Comparison of ENCODE assay signal across 25 mouse cellular contexts in the genomic region with DNA sequence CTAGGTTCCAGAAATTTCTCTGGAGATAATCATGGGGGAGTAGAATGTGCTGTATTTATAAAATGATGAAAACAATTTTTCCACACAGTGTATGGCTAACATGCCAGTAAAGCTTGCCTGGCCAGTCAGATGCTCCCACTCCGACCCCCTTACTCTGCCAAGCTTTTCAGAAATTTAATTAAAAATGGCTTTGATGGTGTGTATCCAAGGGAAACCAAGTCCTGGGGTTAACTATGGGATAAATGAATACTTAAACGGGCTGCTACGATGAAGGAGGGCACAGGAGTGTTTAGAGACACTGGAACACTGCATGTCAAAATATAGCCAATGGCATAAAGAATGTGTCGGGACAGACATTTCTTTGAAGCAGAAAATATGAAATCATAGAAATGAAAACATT.
DNase-seq lines count a peak whose midpoint lies in the region; ATAC-seq and TF ChIP-seq lines count a peak whose summit lies in the region.
"Had no signal": no experiment of that assay in that cellular context is flagged by ENCODE, and none has a peak within 500 bp of the region (broad histone marks: within the 10 kb centered on the region; RNA-seq: fewer than 3 reads in every experiment).

No protein-coding gene starts in this region.

- no peaks in the 10 kb centered on the region for H3K9me3 ChIP-seq in forebrain, embryonic 12.5 days
- 0 out of 2 replicates have a peak, but pooled peaks cover 3% of the 10 kb centered on the region for H3K9me3 ChIP-seq in forebrain, embryonic 15.5 days
- peaks cover 24% of the 10 kb centered on the region for H3K9me3 ChIP-seq in midbrain, embryonic 10.5 days (replicated peaks)
- H3K9me3 ChIP-seq in midbrain, postnatal 0 days (ENCODE audit: low read length), result no peaks in the 10 kb centered on the region
- peaks cover 5% of the 10 kb centered on the region; the same call in 1 of the 2 replicates for H3K9me3 ChIP-seq in midbrain, embryonic 13.5 days
- H3K9me3 ChIP-seq in neural tube, embryonic 15.5 days (replicated peaks), result no peaks in the 10 kb centered on the region
- H3K9me3 ChIP-seq: embryonic facial prominence, embryonic 13.5 days; heart, embryonic 12.5 days; heart, embryonic 15.5 days had no signal

- 32% methylated on average over 4 of the region's 4 CpGs for WGBS in forebrain, embryonic 12.5 days
- WGBS in forebrain, embryonic 15.5 days, result 17% methylated on average over 4 of the region's 4 CpGs
- WGBS in midbrain, embryonic 10.5 days, result 32% methylated on average over 4 of the region's 4 CpGs
- 20% methylated on average over 4 of the region's 4 CpGs for WGBS in midbrain, postnatal 0 days
- WGBS in midbrain, embryonic 13.5 days, result 10% methylated on average over 4 of the region's 4 CpGs
- WGBS in neural tube, embryonic 15.5 days, result 22% methylated on average over 4 of the region's 4 CpGs

- H3K27me3 ChIP-seq in forebrain, embryonic 12.5 days, result no peaks in the 10 kb centered on the region
- no peaks in the 10 kb centered on the region for H3K27me3 ChIP-seq in forebrain, embryonic 15.5 days
- no peaks in the 10 kb centered on the region for H3K27me3 ChIP-seq in midbrain, embryonic 10.5 days (ENCODE audit: low read depth, poor library complexity, severe bottlenecking)
- no peaks in the 10 kb centered on the region for H3K27me3 ChIP-seq in midbrain, postnatal 0 days (ENCODE audit: insufficient read depth, low read length)
- H3K27me3 ChIP-seq in midbrain, embryonic 13.5 days, result no peaks in the 10 kb centered on the region
- H3K27me3 ChIP-seq in neural tube, embryonic 15.5 days (replicated peaks), result no peaks in the 10 kb centered on the region
- H3K27me3 ChIP-seq: embryonic facial prominence, embryonic 13.5 days; heart, embryonic 12.5 days; heart, embryonic 15.5 days had no signal

- TF ChIP-seq POLR2A in brain, embryonic 14.5 days (IDR thresholded peaks at IDR 0.05; ENCODE audit: borderline replicate concordance, extremely low read depth, insufficient read depth, insufficient read length, poor library complexity, severe bottlenecking), result no peak

- H3K27ac ChIP-seq in forebrain, embryonic 12.5 days, result 0 out of 2 replicates have a peak overlapping the region, but pooled peaks have one; percentile 25
- no peak overlapping the region for H3K27ac ChIP-seq in forebrain, embryonic 15.5 days (replicated peaks)
- peak overlapping the region; percentile 38; the same call in 1 of the 2 replicates for H3K27ac ChIP-seq in midbrain, embryonic 10.5 days (replicated peaks)
- H3K27ac ChIP-seq in midbrain, postnatal 0 days (ENCODE audit: low read depth, low read length), result no peak overlapping the region
- 0 out of 2 replicates have a peak overlapping the region, but pooled peaks have one; percentile 11 for H3K27ac ChIP-seq in midbrain, embryonic 13.5 days
- no peak overlapping the region for H3K27ac ChIP-seq in neural tube, embryonic 15.5 days (replicated peaks)
- H3K27ac ChIP-seq: embryonic facial prominence, embryonic 10.5 days; embryonic facial prominence, embryonic 13.5 days; heart, embryonic 15.5 days; hindbrain, embryonic 10.5 days had no signal

- 0 out of 2 replicates have a peak, but pooled peaks cover 4% of the 10 kb centered on the region for H3K4me1 ChIP-seq in forebrain, embryonic 12.5 days
- no peaks in the 10 kb centered on the region for H3K4me1 ChIP-seq in forebrain, embryonic 15.5 days
- peaks cover 19% of the 10 kb centered on the region for H3K4me1 ChIP-seq in midbrain, embryonic 10.5 days
- H3K4me1 ChIP-seq in midbrain, postnatal 0 days (ENCODE audit: insufficient read depth, low read length), result no peaks in the 10 kb centered on the region
- H3K4me1 ChIP-seq in midbrain, embryonic 13.5 days (replicated peaks), result peaks cover 5% of the 10 kb centered on the region; the same call in 1 of the 2 replicates
- H3K4me1 ChIP-seq in neural tube, embryonic 15.5 days, result no peaks in the 10 kb centered on the region
- H3K4me1 ChIP-seq: embryonic facial prominence, embryonic 10.5 days; embryonic facial prominence, embryonic 13.5 days had no signal

- H3K4me2 ChIP-seq in forebrain, embryonic 12.5 days, result no peak overlapping the region
- no peak overlapping the region for H3K4me2 ChIP-seq in forebrain, embryonic 15.5 days (replicated peaks)
- no peak overlapping the region for H3K4me2 ChIP-seq in midbrain, postnatal 0 days (ENCODE audit: low read depth, low read length, poor library complexity, severe bottlenecking)
- H3K4me2 ChIP-seq in midbrain, embryonic 13.5 days (replicated peaks), result no peak overlapping the region
- H3K4me2 ChIP-seq in neural tube, embryonic 15.5 days, result no peak overlapping the region
- H3K4me2 ChIP-seq: embryonic facial prominence, embryonic 13.5 days; heart, embryonic 12.5 days; heart, embryonic 15.5 days; hindbrain, embryonic 14.5 days had no signal

- no peak for DNase-seq in midbrain, embryonic 10.5 days (ENCODE audit: low spot score)
- no peak for DNase-seq in midbrain, postnatal 0 days (ENCODE audit: low spot score)
- DNase-seq in brain, embryonic 14.5 days (ENCODE audit: low read depth), result peak; percentile 61
- DNase-seq: adrenal gland, adult 8-10 months; adrenal gland, postnatal 25 days; cerebellum, adult 18-20 months; cerebellum, adult 9-10 months; cerebellum, postnatal 14 days; gastrocnemius, postnatal 25 days; heart, adult 18-20 months; heart, postnatal 10 days; heart, postnatal 36 days had no signal

- no peak for ATAC-seq in forebrain, embryonic 12.5 days (ENCODE audit: low FRiP score)
- ATAC-seq in forebrain, embryonic 15.5 days (replicated peaks), result no peak
- no peak for ATAC-seq in midbrain, postnatal 0 days (ENCODE audit: low FRiP score)
- ATAC-seq in midbrain, embryonic 13.5 days, result no peak
- ATAC-seq in neural tube, embryonic 15.5 days (ENCODE audit: low FRiP score), result no peak
- ATAC-seq: CD4-positive, CD25-positive, alpha-beta regulatory T cell, adult 4 months; intestine, postnatal 0 days had no signal

- H3K36me3 ChIP-seq in forebrain, embryonic 12.5 days (replicated peaks), result no peaks in the 10 kb centered on the region
- H3K36me3 ChIP-seq in forebrain, embryonic 15.5 days, result no peaks in the 10 kb centered on the region
- no peaks in the 10 kb centered on the region for H3K36me3 ChIP-seq in midbrain, embryonic 10.5 days
- no peaks in the 10 kb centered on the region for H3K36me3 ChIP-seq in midbrain, postnatal 0 days (ENCODE audit: insufficient read depth, low read length)
- H3K36me3 ChIP-seq in midbrain, embryonic 13.5 days, result no peaks in the 10 kb centered on the region
- no peaks in the 10 kb centered on the region for H3K36me3 ChIP-seq in neural tube, embryonic 15.5 days
- H3K36me3 ChIP-seq: embryonic facial prominence, embryonic 10.5 days; embryonic facial prominence, embryonic 13.5 days; heart, embryonic 12.5 days; heart, embryonic 15.5 days; hindbrain, embryonic 10.5 days had no signal

- H3K4me3 ChIP-seq in forebrain, embryonic 12.5 days (replicated peaks), result no peak overlapping the region
- no peak overlapping the region for H3K4me3 ChIP-seq in forebrain, embryonic 15.5 days
- H3K4me3 ChIP-seq in midbrain, embryonic 10.5 days, result no peak overlapping the region
- no peak overlapping the region for H3K4me3 ChIP-seq in midbrain, postnatal 0 days (ENCODE audit: low read depth, low read length)
- no peak overlapping the region for H3K4me3 ChIP-seq in midbrain, embryonic 13.5 days (replicated peaks)
- no peak overlapping the region for H3K4me3 ChIP-seq in neural tube, embryonic 15.5 days (replicated peaks)
- H3K4me3 ChIP-seq: embryonic facial prominence, embryonic 10.5 days; embryonic facial prominence, embryonic 13.5 days; erythroblast, embryonic 14.5 days; heart, embryonic 12.5 days; heart, embryonic 15.5 days; hindbrain, embryonic 10.5 days had no signal

- no peak overlapping the region for H3K9ac ChIP-seq in forebrain, embryonic 12.5 days
- H3K9ac ChIP-seq in forebrain, embryonic 15.5 days (replicated peaks), result no peak overlapping the region
- no peak overlapping the region for H3K9ac ChIP-seq in midbrain, postnatal 0 days (replicated peaks; ENCODE audit: low read length, poor library complexity, severe bottlenecking)
- no peak overlapping the region for H3K9ac ChIP-seq in midbrain, embryonic 13.5 days (replicated peaks)
- H3K9ac ChIP-seq in neural tube, embryonic 15.5 days (replicated peaks), result no peak overlapping the region
- H3K9ac ChIP-seq: embryonic facial prominence, embryonic 13.5 days; heart, embryonic 12.5 days; heart, embryonic 15.5 days; hindbrain, embryonic 14.5 days had no signal

- TF ChIP-seq CTCF in midbrain, postnatal 0 days (IDR thresholded peaks at IDR 0.05), result no peak
- TF ChIP-seq CTCF in brain, embryonic 14.5 days (IDR thresholded peaks at IDR 0.05; ENCODE audit: borderline replicate concordance, extremely low read depth, insufficient read depth, insufficient read length), result no peak

Comparison
In these comparisons a context has a peak if more than half of its experiments do, and no peak if none do; other contexts are left out.
1. H3K27ac ChIP-seq: peak in forebrain, embryonic 12.5 days (single experiment), midbrain, embryonic 10.5 days (single experiment) and midbrain, embryonic 13.5 days (single experiment); none in forebrain, embryonic 15.5 days (single experiment), midbrain, postnatal 0 days (single experiment) and neural tube, embryonic 15.5 days (single experiment).